Mouse (Mus musculus) lung, postnatal 36 days (tissue): ENCODE measurements around the gene Lsm5.

Experiments
- DNase-seq: peaks from one replicate; pipeline ENCODE4 v3.0.0; 2022; ENCODE audit warnings: mixed read lengths

Gene Lsm5

DNA sequence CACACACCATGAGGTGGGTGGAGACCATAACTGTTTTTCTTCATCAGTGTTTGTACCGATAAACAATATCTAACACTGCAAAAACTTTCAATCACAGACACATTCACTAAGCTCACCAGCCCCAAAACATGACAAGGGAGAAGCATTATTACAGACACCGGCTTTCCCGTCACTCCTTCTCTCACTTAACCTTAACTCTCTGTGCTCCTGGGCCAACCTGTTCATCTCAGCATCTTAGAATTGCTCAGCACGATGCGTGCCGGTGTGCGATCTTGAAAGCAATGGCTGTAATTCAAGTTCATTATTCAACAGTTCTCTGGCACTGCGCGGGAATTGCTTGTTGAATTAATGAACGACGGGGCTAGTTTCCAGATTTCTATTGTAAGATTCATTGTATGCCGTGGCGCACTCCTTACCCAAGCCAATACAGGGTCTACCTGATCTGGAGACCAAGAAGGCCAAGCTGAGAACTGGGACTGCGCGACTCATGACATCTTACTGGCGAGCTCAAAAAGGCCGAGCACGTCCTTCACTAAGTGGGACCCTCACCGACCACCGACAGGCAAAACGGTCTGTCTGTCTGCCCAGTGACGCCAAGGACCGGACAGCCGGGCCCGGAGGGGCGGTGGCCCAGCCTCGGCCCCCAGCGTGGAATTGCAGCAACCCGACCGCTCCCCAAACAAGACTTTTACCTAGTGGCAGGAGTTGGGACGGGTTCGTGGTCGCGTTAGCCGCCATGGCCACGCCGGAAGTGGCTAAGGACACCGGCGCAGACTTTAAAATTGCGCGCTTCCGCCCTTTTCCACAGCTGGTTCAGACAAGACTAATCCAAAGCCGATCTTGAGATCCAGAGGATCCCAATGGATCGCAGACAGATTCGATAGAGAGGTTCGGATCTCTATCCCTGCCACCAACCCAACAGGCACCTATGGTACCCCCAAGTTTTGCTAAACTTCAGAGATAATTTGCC, at the start of gene Lsm5:
Lsm5 (minus strand) TSS at position 780 of the 970 bp plus-strand sequence.
- DNase-seq, result peak; percentile 95

DNA sequence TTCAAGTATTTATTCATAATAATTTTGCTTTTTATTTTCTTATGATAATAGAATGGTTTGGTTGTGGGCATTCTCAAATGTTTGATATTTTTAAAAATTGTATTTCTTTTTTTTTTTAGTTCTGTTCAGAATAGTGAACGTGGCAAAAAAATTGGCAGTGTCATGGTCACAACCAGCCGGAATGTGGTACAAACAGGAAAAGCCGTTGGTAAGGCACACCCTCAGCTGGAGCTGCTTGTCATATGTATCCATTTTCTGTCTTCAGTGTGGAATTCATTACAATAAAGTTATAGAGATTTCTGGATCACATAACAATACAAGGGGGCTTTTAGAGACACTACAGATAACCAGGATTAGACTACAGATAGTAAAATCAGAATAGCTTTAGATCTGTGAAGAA, 49.2 kb upstream of the Lsm5 start:
- DNase-seq, result no peak

- DNase-seq, result peak; percentile 19
Observed at GRCm38 (mm10) chr6:56745950-56746543, 41.5 kb upstream of the Lsm5 start.

- no peak for DNase-seq
Observed at GRCm38 (mm10) chr6:56732545-56732944, 28.0 kb upstream of the Lsm5 start.

- DNase-seq, result no peak
Observed at GRCm38 (mm10) chr6:56720877-56721276, 16.4 kb upstream of the Lsm5 start.

- DNase-seq, result no peak
Observed at GRCm38 (mm10) chr6:56719071-56719470, 14.6 kb upstream of the Lsm5 start.

DNA sequence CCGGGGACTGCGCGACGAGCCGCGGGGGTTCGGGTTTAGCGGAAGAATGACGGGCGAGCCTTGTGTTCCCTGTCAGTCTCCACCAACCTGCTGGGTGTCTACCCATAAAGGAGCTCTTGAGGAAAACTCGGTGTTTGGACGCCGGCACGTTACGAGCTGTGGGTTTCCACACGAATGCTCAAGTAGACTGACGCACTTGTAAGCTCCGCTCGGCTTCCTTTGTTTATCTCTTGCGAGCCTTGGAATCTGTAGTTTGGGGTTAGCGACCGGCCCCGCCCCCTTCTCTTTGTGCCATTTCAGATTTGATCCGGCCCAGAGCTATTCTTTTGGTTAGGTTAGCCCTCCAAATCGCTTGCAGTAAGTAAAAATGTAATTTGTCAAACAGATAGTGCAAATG, 10.8 kb upstream of the Lsm5 start:
- DNase-seq, result peak; percentile 72

- DNase-seq, result peak; percentile 99
Observed at GRCm38 (mm10) chr6:56714574-56715269, 10.2 kb upstream of the Lsm5 start, which contains the start of gene Avl9. Avl9 (plus strand) TSS chr6:56714899.

DNA sequence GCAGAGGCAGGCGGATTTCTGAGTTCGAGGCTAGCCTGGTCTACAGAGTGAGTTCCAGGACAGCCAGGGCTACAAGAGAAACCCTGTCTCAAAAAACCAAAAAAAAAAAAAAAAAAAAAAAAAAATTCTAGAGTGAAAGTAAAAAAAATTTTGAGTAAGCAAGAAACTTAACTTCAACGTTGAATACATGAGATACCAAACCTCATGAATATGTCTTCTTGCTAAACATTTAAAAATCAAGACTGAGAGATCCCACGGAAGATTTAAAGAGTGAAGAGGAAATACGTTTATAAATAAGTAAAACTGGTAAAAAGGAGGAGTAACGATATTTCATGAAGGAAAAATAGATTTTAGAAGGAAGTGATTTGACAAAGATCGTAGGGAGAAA, 9.7 kb upstream of the Lsm5 start:
- DNase-seq, result no peak

- no peak for DNase-seq
Observed at GRCm38 (mm10) chr6:56692445-56692844, 12.1 kb downstream of the Lsm5 start.

DNA sequence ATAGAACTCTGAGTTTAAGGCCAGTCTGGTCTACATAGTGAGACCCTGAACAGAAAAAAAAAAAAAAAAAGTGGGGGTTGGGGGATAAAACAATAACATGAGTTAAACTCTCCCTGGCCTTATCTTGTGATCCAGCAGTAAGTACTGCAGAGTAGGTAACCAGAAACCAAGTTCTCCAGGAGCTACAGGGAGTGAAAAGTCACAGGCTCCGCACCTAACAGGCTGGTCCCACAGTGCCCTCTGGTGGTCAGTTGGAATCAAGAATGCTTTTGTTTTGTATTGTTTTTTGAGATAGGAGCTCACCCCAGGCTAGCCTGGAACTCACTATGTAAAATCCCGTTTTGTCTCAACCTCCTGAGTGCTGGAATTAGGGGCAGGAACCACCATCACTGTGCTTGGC, 13.3 kb downstream of the Lsm5 start:
- DNase-seq, result peak; percentile 85

- DNase-seq, result no peak
Observed at GRCm38 (mm10) chr6:56688238-56688637, 16.3 kb downstream of the Lsm5 start.

- no peak for DNase-seq
Observed at GRCm38 (mm10) chr6:56664410-56664809, 40.1 kb downstream of the Lsm5 start.

GRCm38 (mm10) chr6:56655393-56655792, 49.1 kb downstream of the Lsm5 start:
- DNase-seq, result no peak

DNA sequence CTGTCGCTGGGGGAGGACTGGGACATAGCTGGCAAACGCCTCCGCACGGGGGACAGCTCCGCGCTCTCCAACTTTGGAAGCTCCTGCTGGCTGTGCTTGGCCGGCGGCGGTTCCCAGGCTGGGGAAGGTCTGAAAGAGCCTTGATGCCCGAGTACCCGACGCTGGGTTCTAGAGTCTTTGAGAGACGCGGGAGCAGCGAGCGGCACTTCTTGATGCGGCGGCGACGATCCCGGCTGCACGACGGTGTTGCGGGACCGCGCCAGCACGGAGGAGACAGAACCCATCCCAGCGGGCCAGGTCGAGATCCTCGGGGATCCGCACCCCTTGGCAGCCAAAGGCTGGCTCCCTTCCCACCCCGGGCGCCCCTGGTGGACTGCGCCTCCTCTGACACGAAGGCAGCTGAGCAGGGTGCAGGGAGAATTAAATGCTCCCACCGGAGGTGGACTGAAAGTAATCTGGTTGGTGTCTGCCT, 52.4 kb downstream of the Lsm5 start:
- DNase-seq, result no peak
